Mouse (Mus musculus): ENCODE results near the gene Hephl1. TPM values are rescaled to one million over a fixed set of nuclear protein-coding genes. Genes with fewer than 3 reads are reported as not detected.

The Hephl1 gene
- polyA plus RNA-seq, 1 experiment: 0.07 TPM

- DNase-seq (ENCODE audit: low spot score): no peak
Measured at GRCm38 (mm10) chr9:15017791-15018755, 93.8 kb downstream of the Hephl1 start.

GRCm38 (mm10) chr9:15015223-15015956 is 96.5 kb downstream of the Hephl1 start:
- no peak for DNase-seq (ENCODE audit: low spot score)

- DNase-seq (ENCODE audit: low spot score): no peak
Measured at GRCm38 (mm10) chr9:15007566-15007965, 104.3 kb downstream of the Hephl1 start.

GRCm38 (mm10) chr9:15004298-15004685 is 107.6 kb downstream of the Hephl1 start:
- no peak for DNase-seq (ENCODE audit: low spot score)

GRCm38 (mm10) chr9:15003676-15004297 is 108.1 kb downstream of the Hephl1 start:
- DNase-seq (ENCODE audit: low spot score): no peak

GRCm38 (mm10) chr9:15002995-15003613 is 108.8 kb downstream of the Hephl1 start:
- no peak for DNase-seq (ENCODE audit: low spot score)

Other genes with a start within 250 kb of the Hephl1 start
- gene Izumo1r, start 208.2 kb downstream of the Hephl1 start, polyA plus RNA-seq (2012; rRNA removed): 0.14 and 0.15 TPM in 2 replicates
- 18.6 and 21.8 TPM in 2 replicates for gene Panx1, start 66.6 kb downstream of the Hephl1 start, polyA plus RNA-seq (2012; rRNA removed)
- gene Vstm5, start 126.9 kb upstream of the Hephl1 start, polyA plus RNA-seq (2012; rRNA removed): 3.5 and 4.9 TPM in 2 replicates
- 35.6 and 42.1 TPM in 2 replicates for gene Med17, start 167.8 kb upstream of the Hephl1 start, polyA plus RNA-seq (2012; rRNA removed)
- gene Taf1d, start 194.1 kb upstream of the Hephl1 start, polyA plus RNA-seq (2012; rRNA removed): 55.9 and 65.1 TPM in 2 replicates
- 50.2 and 50.7 TPM in 2 replicates for gene 4931406C07Rik, start 194.3 kb upstream of the Hephl1 start, polyA plus RNA-seq (2012; rRNA removed)
- 12.1 and 13.7 TPM in 2 replicates for gene Cep295, start 245.7 kb upstream of the Hephl1 start, polyA plus RNA-seq (2012; rRNA removed)